Mouse (Mus musculus): ENCODE data around the gene Cnga1. TPM values are rescaled to one million over a fixed set of nuclear protein-coding genes. Genes with fewer than 3 reads are reported as not detected.
A peak's percentile ranks its signal among the peaks of the same experiment; 100 is the strongest.
"Not testable (repeated sequence)": the region's sequence is repeated elsewhere in the genome, so short reads cannot be mapped to it uniquely, and the experiment has no call there.

Gene Cnga1
- polyA plus RNA-seq, 2 experiments from 2014 or later = 1.0 to 1.6 TPM

DNA sequence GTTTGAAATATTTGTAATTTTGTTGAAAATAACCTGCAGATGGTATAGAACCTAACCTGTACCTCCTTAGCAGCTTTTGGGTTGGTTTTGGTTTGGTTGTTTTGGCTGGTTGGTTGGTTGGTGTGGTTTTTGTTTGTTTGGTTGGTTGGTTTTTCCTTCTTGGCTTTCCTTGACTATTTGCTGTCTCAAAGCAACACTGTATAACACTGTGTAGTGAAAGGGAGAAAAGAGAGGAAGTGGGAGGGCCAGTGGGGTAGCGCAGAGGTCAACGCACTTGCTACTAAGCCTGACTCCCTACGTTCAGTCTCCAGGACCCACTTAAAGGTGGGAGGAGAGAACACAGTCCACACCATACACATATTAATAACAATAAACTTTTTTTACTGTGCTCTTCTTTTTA lies 7.5 kb downstream of the Cnga1 start:
- ATAC-seq = no peak

DNA sequence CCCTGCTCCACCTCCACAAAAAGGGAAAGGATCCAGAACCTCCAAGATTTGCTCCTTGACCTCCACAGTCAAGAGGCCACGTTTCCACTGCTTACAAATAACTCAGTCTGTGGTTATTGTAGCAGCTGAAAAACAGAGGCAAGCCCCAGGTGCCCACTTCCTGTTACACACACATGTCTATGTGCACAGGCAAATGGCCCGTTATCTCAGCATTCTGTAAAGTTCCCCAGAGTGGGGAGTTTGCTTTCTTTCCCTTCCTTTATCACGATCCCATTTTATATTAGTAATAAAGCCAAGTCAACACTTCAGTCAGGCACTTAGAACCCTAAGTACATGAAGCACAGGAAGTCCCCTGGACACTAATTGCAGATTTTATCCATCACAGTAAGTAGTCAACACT lies 8.0 kb downstream of the Cnga1 start:
- peak; percentile 65 for ATAC-seq

DNA sequence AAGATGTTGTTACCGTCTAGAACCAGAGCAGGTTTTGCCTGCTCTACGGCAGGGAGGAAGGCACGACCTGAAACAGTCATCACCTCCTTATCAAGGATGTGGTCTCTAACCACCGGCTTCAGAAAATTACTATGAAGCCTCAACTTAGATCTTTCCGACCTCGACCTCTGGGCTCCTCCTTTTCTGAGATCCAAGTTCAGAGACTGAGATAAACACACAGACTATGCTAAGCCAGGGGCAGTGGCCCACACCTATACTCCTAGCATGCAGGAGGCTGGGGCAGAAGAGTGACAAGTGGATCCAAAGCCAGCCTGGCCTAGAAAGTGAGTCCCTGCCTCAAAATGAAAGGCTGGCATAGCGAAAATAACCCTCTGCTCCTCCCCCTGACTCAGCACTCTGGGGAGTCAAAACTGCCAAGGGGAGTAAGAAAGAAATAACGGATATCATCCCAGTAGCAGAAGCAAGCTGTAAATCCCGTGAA lies 9.2 kb downstream of the Cnga1 start:
- ATAC-seq = peak; percentile 88

DNA sequence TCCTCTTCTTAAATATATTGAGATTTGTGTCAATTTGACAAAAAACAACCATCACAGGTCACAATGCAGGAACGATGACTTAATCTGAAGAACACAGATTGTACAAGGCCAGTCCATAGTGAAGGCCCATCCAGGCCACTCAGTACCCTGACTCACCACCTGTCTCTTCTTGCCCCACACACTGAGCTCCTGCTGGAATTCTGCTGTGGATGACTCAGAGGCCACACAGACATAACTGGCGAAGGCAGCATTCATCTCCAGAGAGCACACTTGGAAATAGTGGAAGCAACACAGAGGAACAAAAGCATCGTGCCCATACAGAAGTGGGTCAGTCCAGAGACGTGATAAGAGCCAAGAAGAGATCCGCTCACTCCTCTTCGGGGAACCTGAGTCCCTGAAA lies 14.0 kb downstream of the Cnga1 start:
- no peak for ATAC-seq

DNA sequence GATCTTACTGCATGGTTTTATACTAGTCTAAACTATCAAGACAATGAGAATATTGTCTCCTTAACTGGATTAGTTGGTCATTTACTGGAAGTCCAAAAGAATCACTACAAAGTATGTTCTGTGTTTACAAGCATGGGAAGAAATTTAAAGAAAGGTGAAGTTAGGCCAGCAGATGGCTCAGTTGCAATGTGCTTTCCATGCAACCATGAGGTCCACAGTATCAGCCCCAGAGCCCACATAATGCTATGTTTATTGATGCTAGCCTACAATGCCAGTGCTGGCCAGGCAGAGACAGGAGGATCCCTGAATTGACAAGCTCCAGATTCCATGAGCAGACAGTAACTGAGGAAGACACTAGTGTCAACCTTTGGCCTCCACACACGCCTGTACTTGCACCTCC lies 23.1 kb downstream of the Cnga1 start:
- ATAC-seq = peak; percentile 57

DNA sequence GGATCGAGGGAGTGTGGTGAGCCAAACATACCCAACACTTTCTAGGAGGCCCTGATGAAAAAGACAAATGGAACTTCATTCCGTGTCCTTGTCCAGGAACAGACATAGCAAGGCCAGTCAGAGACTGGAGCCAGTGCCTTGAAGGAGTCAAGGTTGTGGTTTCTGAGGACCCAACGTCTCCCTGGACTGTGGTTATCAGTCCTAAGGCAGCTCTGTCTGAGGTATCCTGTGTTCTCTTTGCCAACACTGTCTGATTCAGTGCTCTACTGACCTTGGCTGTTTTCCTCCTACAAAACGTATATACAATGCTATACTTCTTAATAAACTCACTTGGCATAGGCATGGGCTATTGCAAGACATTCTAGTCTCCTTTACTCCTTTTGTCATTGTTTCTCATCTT lies 26.7 kb downstream of the Cnga1 start:
- no peak for ATAC-seq

DNA sequence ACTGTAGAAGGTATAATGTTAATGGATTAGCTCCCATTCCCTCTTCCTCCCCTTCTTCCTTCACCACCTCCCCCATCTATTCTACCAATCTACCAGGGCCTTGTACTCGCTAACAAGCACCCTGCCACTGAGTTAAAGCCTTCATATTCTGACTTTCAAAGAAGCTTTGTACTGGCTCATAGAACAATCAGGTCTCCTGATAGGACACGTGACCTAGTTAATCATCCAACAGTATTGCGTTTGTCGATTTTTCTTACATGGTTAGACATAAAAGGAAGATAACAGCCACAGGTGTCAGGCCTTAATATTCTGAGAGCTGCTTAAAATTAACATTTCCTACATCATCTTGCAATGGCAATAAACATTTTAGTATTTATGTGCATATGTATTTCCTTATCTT lies 40.9 kb downstream of the Cnga1 start:
- ATAC-seq = no peak

DNA sequence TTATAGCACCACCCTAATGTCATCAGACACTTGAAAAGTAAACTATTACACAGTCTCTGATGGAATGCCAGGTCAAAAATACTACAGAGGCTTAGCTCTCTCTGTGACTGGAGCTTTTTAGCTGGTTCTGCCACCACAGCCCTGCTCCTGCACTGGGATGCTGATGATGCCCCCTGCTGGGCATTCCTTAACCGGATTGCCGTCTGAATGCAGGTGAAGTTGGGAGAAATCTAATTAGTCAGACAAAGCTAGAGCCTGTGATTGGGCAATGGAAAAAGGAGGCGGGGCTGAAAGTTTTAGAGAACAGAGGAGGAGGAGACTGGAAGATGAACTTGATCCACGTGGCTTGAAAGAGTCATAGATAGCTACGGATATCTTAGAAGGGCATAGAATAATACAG lies 43.1 kb downstream of the Cnga1 start:
- ATAC-seq = peak; percentile 28

DNA sequence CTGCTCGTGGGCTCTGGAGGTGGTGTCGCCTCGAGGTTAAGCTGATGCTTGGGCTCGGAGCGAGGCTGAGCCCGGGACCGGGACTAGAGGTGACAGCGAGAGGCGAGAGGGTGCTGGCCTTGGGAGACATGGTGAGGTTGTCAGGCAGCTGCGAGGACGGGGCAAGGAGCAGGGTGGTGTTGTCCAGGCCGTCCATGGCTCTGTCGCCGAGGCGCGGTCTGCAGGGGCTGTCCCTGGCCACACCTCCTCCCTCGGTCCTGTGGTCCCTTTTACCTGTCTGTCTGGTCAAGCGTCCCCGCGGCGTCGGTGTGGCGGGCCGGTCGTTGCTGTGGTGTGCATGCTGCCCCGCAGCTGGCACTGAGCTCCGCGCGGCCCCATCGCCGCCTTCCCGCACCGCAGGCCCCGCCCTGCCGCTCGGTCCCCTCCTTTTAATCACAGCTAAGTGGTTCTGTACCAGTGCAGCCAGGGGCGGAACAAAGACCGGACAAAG lies 56.8 kb downstream of the Cnga1 start, which contains the start of gene Gm5868:
Gm5868 (minus strand) TSS at position 360 of the 490 bp plus-strand sequence.
- ATAC-seq = no peak

DNA sequence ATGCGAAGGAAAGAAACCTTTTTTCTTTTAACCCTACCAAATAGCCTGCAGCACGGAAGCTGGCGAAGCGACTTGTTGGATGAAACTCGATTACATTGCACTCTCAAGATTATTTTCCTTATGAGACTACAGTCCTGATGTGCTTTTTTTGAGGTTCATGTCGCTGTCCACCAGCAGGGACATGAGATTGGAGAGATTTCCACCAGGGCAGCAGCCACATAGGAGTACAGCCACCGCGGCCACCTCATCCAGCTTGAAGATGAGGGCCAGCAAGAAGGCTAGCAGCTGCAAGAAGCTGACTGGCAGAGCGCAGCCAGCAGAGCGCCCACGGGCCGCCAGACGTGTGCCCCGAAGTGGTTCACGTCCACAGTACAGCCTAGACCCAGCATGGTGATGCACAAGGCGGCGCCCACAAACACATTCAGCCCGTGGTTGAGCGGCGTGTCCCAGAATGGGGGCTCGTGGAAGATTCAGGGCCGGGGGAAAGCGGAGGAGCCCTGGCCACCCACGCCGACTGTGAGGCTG lies 57.3 kb downstream of the Cnga1 start:
- not testable (repeated sequence) for ATAC-seq

DNA sequence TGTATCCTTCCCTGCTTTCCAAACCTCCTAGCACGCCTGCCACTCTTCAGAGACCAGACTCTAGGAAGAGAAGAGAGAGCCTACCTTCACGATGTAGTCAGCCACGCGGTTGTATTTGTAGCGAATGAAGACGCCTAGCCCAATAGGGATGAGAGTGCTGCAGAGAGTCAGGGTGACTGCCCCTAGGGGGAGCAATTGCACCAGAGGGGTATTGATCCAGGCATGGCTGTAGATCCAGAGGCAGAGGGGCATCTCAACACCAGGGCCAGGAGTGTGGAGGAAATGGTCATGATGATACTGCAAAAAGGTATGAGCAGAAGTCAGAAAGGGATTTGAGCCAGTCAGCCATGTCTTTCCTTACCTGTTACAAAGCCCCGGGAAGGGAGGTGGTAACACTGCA lies 58.0 kb downstream of the Cnga1 start:
- ATAC-seq = peak; percentile 63

DNA sequence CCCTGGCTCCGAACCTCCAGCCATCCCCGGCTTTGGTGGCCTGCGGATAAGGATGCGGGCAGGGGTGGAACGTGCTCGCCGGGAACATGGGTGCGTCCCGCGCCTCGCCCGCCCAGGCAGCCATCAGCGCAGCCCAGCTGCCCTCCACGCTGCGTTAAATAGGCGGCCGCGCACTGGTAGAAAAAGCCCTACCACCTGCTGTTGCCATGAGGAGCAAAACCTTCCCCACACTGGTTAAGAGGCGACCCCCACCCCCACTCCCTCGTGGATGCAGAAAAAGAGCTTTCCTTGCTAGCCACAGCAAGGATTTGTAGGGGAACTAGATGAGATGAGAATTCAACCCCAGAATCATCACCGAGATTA lies 63.1 kb downstream of the Cnga1 start, which contains the start of gene Zar1:
Zar1 (minus strand) TSS at position 285 of the 363 bp plus-strand sequence.
- not testable (repeated sequence) for ATAC-seq

DNA sequence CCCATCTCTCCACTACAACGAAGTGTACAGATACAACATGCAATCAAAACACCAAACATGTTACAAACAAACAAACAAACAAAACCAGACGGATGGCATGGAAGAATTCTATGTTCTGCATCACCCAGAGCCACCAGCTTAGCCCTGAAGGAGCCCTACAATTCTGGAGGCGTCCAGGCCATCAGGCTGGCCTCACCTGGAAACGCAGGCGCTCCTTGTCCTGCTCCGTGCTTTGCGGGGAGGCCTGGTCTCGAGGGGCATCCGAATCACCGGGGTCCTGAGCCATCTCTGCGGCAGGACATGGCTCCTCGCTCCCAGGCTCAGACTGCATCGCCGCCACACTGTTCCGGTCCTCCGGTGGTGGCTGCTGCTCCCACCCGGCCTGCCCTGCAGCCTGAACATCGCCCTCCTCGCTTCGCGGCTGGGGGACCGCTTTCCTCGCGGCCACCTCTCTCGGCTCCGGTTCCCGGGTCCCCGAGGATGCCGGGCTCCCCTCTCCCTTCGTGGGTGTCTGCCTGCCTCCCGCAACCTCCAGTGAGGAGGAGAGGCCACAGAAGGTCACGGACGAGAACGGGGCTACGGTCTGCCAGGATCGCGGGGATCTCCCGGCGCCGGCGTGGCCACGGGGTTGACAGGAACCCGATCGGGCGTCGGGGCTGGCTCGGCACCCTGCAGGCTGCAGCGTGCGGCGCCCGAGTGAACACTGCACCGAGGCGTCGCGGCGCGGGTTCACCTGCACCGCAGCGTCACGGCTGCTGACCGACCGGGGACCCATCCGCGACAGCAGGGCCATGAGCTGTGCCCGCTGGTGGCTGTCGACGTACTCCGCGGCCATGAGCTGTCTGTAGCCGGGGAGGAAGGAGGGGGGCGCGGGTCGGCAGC lies 63.7 kb downstream of the Cnga1 start:
- peak; percentile 68 for ATAC-seq

DNA sequence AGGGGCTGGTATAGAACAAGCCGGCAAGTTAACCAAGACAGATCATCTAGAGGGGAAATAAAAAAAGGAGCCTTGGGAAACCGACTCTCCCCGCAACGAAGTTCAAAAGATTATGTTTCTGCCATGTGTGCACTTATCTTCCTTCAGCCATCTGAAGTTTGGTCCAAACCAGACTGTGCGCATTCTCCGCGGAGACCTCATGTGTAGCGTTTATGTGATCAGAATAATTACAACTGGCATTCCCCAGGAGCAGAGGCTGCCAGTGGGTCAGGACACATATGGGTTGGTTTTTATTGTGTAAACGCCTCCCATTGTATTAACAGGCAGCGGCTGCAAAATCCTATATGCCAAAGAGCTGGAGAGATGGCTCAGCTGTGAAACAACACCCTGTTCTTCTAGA lies 64.5 kb downstream of the Cnga1 start:
- ATAC-seq = not testable (repeated sequence)

DNA sequence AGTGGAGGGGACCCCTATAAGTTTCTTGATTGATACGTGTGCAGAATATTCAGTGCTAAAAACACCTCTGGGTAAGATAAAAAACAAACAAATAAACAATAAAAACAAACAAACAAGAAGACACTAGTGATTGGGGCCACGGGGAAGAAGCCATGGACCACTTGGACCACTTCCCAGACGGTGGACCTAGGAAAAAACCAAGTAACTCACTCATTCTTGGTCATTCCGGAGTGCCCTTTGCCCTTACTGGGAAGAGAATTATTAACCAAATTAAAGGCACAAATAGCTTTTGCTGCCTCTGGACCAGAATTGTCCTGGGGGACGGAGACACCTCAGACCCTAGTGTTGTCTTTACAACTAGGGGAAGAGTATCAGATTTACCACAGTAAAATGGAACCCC lies 78.5 kb downstream of the Cnga1 start:
- ATAC-seq = no peak

DNA sequence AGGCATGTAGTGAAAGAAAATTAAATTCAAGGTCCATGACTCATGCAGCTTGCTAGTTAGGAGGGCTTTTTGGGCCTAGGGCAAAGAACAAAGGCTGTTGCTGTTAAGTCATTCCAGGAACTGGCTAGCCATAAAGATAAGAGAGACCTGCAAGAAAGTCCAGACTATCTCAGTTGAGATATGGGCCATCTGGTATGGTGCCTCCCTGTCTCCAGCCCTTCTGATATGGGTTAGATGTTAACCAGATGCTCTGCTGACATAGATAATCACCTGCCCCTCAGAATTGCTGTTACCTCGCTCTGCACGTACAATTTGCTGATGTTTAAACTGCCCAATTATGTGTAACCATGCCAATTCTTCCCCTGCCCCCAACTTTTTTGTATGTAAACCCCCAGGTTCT lies 80.9 kb downstream of the Cnga1 start:
- ATAC-seq = not testable (repeated sequence)

DNA sequence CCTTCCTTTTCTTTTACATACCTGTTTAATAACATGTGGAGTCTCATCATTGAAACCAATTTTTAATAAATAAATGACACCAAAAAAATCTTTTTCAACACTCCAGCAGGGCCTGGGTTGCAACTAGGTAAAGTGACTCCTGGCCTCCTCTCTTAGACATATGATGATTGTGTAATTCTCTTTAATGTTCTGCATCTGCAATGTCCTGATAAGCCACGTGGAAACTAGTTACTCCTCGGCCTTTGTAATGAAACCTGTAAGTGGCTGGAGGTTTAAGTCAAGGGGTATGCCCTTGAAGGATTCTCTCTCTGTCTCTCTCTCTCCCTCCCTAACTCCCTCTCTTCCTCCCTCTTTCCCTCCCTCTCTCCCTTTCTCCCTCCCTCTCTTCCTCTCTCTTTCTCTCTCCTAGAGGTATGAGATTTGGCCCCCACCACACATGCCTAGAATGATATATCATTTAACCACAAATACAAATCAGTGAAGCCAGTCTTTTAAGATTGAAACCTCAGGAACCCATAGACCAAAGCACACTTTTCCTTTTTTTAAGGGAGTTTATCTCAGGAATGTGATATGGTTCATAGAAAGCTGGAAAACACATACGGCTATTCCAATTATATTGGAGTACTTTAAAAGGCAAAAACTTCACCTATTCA lies 83.0 kb downstream of the Cnga1 start:
- no peak for ATAC-seq

DNA sequence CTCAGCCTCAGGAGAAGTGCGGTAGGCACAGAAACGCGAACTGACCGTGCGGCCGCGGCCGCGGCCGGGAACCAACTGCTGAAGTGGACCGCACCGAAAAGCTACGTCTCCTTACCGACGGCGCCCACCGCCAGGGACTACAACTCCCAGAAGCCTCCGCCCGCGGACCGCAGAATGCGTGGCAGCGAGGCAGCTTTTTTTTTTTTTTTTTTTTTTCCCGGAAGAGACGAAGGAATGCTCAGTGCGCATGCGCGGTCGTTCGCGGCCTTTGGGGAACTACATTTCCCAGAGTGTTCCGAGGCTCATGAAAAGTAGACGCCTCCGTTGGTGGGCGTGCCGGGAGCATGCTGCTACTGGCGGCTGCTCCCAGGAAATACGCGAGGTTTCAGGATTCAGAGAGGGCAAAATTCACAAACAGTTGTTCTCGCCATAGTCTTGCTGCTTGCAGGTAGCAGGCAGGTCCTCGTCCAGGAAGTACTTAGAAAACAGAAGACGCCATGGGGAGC lies 84.5 kb downstream of the Cnga1 start, which contains the start of gene Nfxl1:
Nfxl1 (minus strand) TSS at position 141 of the 506 bp plus-strand sequence.
- ATAC-seq = peak; percentile 97

DNA sequence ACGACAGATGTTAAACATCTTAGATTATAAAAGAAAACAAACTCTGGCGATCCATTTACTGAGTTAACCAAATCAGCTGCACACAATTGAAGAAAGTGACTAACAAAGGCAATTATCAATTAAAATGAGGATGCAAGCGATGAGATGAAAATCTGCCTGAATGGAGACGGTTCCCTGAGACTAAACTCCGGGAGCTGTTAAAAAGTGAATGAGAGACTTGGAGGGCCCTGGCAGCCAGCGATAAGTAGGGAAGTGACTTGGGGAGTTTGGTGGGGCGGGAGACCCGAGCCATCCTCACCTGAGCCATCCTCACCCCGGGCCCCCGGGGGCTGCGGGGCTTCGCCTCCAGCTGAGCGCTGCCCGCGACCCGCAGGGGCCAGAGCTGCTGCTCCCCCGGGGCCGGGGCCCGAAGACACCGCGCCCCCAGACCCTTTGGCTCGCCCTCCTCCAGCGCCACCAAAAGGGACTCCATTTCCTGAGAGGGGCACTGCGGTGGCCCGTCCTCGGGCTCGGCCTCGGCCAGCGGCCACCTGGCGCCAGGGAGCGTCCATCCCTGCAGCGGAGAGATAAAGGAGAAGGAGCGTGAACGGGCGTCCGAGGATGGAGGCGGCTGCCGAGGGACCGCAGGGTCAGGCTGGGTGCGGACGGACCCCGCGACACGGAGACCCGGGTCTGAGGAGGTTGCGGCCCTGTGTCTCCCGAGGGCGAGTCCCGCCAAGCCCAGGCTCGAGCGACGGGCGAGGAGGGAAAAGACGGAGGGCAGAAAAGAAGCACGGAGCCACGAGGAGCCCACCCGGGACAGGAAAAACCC lies 85.2 kb downstream of the Cnga1 start:
- peak; percentile 30 for ATAC-seq

DNA sequence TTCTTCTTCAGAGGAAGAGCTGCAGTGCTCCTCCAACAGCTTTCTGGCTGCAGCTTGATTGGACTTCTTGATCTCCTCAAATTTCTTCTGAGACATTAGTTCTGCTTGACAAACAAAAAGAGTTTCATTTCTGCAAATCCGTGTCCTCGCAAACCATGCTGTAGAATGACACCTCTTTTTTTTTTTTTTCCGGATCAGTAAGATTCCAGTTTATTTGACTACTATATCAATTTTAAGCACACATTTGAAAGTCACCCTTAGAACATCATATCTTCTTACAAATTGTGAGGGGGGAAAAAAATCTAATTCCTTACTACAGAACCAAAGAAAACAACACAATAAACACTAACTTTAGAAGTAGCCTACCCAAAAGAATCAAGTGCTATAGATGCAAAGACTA lies 87.8 kb downstream of the Cnga1 start:
- ATAC-seq = no peak

Data from activated CD4-positive, CD25-positive, alpha-beta regulatory T cell, adult 4 months (primary cell).